Mouse (Mus musculus) frontal cortex, postnatal 10 days (tissue): ENCODE data around the gene BC025920.

Source experiments
- DNase-seq, 2 experiments: peaks; one replicate each; pipeline ENCODE4 v3.0.0; 2022; ENCODE audit warnings: low spot score in 2 of 2, mixed read lengths in 1 of 2

BC025920 gene

GRCm38 (mm10) chr10:81604019-81604967 lies 1.8 kb upstream of the BC025920 start:
- DNase-seq = no peak

- DNase-seq = peak in 1 of 2 experiments; percentile 85
Measured at GRCm38 (mm10) chr10:81604968-81605665, 953 bp upstream of the BC025920 start.

DNA sequence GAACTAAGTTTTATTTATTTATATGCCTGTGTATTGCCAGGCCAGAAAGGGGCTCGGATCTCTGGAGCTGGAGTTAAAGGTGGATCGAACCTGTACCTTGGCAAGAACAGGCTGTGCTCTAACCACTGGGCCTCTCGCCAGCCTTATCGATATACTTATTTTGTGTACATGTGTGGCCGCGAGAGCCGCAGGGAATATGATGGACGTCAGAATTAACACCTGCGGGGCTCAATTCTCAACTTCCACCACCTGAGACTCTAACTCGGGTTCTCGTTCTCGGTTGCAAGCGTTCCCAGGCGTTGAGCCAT lies 450 bp upstream of the BC025920 start:
- DNase-seq = no peak

GRCm38 (mm10) chr10:81608308-81608707 lies 2.2 kb downstream of the BC025920 start:
- DNase-seq = no peak

GRCm38 (mm10) chr10:81612779-81613178 lies 6.7 kb downstream of the BC025920 start:
- no peak for DNase-seq

DNA sequence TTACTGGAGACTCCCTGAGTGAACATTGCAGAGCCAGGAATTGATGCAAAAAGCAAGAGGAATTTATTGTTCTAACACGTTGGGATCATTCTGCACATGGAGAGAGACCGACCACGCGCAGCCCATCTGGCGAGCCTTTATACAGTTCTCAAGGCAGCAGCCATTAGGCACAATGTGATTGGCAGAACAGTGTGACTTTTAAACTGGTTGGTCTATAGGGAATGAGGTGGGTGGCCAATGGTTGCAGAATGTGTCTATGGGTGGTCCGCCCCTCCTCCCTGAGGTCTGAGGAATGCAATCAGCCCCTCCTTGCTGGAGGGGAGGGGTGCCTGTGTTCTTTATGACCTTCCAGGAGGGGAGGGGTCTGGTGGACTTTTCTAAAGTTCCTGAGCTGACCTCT lies 9.4 kb downstream of the BC025920 start:
- no peak for DNase-seq

DNA sequence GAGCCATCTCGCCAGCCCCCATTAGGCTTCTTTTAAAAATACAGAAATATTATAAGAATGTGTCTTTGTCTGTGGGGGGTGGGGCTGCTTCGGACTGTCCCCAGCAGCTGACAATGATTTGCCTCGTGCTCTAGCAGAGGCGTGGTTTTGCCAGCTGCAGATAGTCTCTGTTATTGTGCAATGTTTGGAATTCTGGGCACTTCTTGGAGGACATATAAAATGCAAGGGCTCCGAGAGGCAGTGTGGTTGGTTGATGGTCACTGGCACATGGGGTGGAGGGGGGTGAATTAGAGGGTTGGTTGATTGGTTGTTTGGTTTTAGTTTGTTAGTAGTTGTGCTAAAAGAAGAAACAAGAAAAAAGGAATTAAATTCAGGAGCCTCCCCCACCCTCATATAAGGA lies 13.9 kb downstream of the BC025920 start:
- no peak for DNase-seq

GRCm38 (mm10) chr10:81620786-81621185 lies 14.7 kb downstream of the BC025920 start:
- DNase-seq = no peak

- no peak for DNase-seq
Measured at GRCm38 (mm10) chr10:81623441-81623840, 17.4 kb downstream of the BC025920 start.

DNA sequence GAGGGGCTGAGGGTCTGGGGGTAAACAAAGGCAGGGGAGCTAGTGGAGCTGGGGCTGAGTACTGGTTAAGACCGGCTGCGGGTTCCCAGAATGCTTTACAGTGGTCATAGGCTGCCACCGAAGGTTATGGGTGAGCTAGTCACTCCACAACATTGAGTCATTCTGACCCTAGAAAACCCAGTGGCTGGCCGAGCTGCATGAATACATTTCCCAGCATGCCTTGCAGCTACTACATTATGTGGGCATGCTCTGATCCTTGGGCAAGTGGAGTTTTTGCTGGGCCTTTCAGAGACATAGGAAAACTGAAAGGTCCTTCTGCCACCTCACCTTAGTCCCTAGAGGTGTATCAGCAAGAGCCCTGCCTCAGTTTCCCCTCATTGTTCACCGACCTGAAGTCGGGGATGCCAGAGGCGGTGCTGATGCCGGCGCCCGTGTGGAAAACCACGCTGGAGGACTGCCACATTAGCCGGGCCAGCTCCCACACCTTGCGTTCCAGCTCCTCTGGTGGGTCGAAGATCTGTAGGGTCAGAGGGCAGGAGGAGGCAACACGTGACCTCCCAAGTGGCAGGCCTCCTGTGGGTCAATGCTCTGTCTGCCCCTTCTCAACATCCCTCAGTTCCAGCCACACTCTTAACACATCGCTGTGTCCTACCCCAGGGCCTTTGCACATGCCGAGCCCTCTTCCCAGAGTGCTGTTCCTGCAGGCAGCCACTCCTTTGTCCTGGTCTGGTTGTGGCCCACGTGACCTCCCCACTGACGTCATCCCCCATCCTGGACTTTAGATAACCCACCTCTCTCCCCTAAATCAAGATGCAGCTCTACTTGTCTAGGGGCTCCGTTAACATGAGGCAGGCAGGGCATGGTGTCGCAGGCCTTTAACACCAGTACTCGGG lies 20.3 kb downstream of the BC025920 start:
- no peak for DNase-seq

- peak; percentile 89 to 91 for DNase-seq
Measured at GRCm38 (mm10) chr10:81626994-81627835, 21.1 kb downstream of the BC025920 start, which contains the start of gene Sirt6. Gene Sirt6 (minus strand): TSS chr10:81627797.

GRCm38 (mm10) chr10:81627836-81628220 lies 21.8 kb downstream of the BC025920 start:
- DNase-seq = no peak

DNA sequence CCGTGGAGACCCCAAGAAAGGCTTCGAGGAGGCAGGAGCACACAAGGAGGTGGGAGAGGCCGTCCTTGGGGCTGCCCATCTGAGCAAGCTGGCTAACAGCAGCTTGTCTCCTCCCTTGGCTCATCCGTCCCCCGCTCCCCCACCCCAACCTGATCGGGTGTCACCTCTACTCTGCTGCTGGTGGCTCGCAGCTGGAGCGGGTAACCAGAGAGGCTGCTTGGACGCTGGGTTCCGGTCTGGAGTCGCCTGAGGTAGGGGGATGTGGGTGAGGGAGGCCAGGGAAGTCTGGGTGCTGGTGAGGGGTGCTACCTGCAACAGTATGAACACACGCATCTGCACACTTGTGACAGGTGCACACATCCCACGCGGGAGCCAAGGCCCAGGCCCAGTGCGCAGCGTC lies 22.3 kb downstream of the BC025920 start, which contains the start of gene Ankrd24:
Gene Ankrd24, plus strand, starts transcription at position 151 of the 400 bp plus-strand sequence.
- DNase-seq = no peak

GRCm38 (mm10) chr10:81633253-81634099 lies 27.4 kb downstream of the BC025920 start:
- DNase-seq = peak; percentile 83 to 84

GRCm38 (mm10) chr10:81636338-81636737 lies 30.3 kb downstream of the BC025920 start:
- DNase-seq = no peak

DNA sequence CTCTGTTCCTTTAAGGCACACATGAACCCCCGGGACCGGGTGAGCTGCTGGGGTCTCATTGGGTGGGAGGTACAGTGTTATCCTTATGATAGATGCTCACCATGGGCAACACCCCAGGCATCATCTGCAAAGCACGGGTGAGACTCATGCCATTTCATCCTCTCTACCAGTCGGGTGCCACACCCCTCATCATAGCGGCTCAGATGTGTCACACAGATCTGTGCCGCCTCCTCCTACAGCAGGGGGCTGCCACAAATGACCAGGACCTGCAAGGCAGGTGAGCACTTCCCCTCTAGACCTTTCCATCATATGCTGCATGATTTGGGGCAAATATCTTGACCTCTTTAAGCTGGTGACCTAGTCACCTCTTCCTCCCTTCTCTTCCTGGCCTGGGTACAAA lies 32.0 kb downstream of the BC025920 start:
- DNase-seq = peak in 1 of 2 experiments; percentile 17

DNA sequence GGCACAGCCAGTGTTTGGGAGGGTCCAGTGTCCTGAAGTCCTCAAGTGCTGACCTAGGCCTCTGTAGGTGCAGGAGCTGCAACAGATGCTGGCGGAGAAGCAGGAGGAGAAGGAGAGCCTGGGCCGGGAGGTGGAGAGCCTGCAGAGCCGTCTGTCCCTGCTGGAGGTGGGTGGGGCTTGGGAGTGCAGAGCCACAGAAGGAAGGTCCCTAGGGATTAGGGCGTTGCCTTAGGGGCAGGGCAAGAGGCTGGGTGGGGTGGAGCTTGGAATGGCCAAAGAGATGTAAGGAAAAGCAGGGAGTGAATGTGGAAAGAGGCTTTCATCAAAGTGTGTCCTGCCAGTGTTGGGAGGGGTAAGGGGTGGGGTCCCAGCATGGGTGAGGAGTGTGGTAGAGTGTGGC lies 34.8 kb downstream of the BC025920 start:
- DNase-seq = peak; percentile 8 to 10

DNA sequence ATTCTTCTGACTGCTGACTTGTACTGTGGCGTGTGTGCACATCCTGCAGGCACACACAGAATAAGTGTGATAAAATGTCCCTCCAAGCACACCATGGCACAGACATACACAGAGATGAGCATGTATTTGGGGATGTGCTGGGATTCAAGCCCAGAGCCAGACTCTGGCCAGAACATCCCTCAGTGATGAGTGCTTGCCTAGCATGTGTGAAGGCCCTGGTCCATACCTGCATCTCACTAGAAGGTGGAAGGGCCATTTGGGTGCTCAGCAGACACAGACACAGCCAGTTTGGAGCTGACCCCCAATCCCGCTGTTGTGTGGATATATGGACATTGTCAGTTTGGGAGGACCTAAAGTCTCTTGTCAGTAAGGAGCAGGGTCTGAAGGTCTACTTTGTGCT lies 35.5 kb downstream of the BC025920 start:
- peak; percentile 4 to 8 for DNase-seq

DNA sequence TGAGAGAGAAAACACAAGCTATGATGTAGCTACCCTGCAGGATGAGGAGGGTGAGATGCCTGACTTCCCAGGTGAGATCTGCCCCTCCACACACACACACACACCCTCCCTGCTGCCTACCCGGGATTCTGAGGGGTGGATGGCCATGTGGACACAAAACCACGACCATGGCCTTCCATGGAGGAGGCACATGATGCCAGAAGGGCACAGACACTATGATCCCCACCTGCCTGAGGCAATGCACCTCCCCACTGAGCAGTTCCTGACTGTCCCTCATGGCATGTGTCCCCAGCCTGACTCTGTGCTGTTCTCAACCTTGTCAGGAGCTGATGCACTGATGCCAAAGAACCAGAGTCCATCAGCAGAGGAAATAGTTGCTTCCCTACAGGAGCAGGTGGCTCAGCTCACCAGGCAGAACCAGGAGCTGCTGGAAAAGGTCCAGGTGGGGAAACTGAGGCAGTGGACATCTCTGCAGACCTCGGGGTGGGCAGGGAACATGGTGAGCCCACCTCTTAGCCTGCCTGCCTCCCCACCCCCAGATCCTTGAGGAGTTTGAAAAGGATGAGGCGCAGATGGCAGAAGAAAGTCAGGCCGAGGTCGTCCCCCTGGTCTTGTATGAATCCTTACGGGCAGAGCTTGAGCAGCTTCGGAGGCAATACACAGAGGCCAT lies 36.0 kb downstream of the BC025920 start:
- DNase-seq = peak; percentile 21 to 26
